Mouse (Mus musculus) gastrocnemius, postnatal 14 days (tissue): ENCODE measurements around the gene Acta2. TPM values are rescaled to one million over a fixed set of nuclear protein-coding genes. Genes with fewer than 3 reads are reported as not detected.
"Not testable (repeated sequence)": the region's sequence is repeated elsewhere in the genome, so short reads cannot be mapped to it uniquely, and the experiment has no call there.

ENCODE experiments used
- DNase-seq: peaks from one replicate; pipeline ENCODE4 v3.0.0; 2021; ENCODE audit warnings: mixed read lengths
- intact Hi-C: fragments of 180-260 bp; cut with DNase I; formaldehyde crosslinking; loops from one replicate; pipeline ENCODE4 v1.15.1; 2025; ENCODE audit warnings: low total_unique reads
- total RNA-seq, 2 experiments: library from RNA; stranded (reverse); gene quantifications; 2 replicates each; pipeline ENCODE4 v1.2.3; 2021

The Acta2 gene
- total RNA-seq, 2 experiments from 2014 or later = 433 to 628 TPM

DNA sequence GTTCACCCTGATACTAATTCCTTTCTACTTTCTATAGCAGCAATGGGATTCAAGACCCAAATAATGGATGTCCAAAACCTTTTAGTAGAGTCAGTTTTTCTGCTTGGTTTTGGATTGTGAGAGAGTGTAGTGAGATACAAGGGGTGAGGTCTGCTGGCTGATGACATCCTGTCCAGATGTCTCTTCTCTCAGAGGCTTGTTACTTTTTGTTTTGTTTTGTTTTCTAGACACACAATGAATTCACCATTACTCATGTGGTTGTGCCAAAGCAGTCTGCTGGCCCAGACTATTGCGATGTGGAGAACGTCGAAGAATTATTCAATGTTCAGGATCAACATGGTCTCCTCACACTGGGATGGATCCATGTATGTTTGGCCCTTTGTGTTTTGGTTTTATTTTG, 19.3 kb downstream of the Acta2 start:
- intact Hi-C loops = no loop called here
- DNase-seq = no peak

- intact Hi-C loops = no loop called here
- DNase-seq = peak; percentile 77
Observed at GRCm38 (mm10) chr19:34233944-34234343, 21.4 kb downstream of the Acta2 start.

DNA sequence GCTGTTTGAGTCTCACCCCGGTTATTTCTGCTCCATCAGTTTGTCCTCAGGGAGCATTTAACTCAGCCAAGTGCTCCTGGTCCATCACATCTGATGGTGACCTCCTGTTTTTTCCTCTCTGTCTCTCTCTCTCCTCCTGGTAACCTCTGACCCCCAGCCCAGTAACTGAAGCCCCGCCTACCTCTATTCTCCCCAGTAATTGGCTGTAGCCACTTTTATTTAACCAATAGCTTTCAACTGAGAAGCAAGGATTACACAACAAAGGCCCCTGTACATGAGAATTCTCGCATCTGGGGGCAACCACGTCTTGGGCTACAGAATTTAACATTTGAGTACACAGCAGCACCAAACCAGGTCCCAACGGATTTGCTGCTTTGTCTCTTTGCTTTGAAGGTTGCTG, 23.1 kb downstream of the Acta2 start:
- DNase-seq = no peak
- intact Hi-C loops = no loop called here

GRCm38 (mm10) chr19:34231596-34231995, 23.8 kb downstream of the Acta2 start:
- no peak for DNase-seq
- intact Hi-C loops = no loop called here

GRCm38 (mm10) chr19:34222805-34223204, 32.6 kb downstream of the Acta2 start:
- intact Hi-C loops = no loop called here
- DNase-seq = no peak

GRCm38 (mm10) chr19:34220732-34221380, 34.5 kb downstream of the Acta2 start:
- intact Hi-C loops = no loop called here
- DNase-seq = no peak

DNA sequence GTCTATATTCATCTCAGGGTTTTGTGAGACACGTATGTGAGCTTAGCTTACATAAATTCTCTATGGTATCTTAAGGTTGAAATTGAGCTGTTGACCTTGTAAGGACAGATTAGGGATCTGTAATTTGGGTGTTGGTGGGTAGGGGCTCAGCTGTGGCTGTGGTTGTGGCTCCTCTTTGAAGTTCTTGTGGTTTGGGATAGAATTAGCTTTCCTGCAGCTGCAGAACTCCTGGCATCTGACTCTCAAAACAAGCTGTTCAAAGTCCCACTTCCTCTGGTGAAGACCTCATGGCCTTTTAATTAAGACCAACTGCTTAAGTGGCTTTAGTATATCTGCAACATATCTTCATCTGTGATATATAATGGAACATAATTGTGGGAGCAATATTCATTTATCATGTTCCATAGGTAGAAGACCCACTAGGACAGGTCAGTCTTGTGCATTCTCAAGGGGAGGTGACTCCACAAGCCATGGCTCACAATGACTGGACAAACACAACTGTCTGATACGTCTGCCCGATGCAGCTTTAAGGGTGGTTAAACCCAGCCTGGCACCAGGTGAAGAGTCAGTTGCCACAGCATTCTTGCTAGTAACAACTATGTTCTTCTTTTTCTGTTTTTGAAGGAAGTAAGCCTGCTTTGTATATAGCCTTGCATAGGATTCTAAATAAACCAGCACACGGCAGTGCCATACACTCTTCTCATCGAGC, 36.0 kb downstream of the Acta2 start:
- DNase-seq = no peak
- intact Hi-C loops = no loop called here

GRCm38 (mm10) chr19:34217761-34218160, 37.6 kb downstream of the Acta2 start:
- no peak for DNase-seq
- intact Hi-C loops = no loop called here

- DNase-seq = no peak
- intact Hi-C loops = no loop called here
Observed at GRCm38 (mm10) chr19:34216956-34217355, 38.4 kb downstream of the Acta2 start.

GRCm38 (mm10) chr19:34214136-34214535, 41.3 kb downstream of the Acta2 start:
- intact Hi-C loops = no loop called here
- no peak for DNase-seq

DNA sequence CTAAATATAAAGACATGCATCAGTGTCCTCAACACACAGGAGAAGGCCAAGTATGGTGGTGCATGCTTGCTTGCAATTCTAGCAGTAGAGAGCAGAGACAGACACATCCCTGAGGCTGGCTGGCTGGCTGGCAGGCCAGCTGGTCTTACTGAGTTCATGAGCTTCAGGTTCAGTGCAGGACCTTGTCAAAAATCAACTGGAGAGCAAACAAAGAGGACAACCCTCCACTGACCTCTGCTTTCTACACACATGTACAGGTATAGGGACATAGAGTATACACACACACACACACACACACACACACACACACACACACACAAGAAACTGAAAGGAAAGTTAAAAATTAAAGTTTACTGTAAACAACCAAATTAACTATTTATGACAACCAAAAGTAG, 42.1 kb downstream of the Acta2 start:
- intact Hi-C loops = no loop called here
- no peak for DNase-seq

GRCm38 (mm10) chr19:34212489-34213250, 42.7 kb downstream of the Acta2 start:
- intact Hi-C loops = no loop called here
- DNase-seq = no peak

DNA sequence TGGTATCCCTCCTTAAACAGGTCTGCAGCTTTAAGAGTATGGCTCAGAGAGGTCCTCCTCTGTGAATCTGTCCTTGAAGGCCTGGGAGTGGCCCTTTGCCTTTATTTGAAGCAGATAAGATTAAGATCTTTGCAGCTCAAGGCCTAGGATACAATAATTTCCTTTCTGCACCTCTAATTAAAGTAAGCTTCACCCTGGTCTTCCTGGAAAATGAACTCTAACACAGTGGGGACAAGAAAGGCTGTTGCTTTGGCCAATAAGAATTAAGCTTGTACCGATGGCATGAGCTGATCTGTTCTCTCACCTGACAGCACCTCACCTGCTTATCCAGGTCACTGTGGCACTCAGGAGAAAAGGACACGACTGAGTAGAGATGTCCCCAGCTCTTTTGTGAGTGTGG, 44.5 kb downstream of the Acta2 start:
- no peak for DNase-seq
- intact Hi-C loops = no loop called here

- intact Hi-C loops = no loop called here
- no peak for DNase-seq
Observed at GRCm38 (mm10) chr19:34209930-34210581, 45.3 kb downstream of the Acta2 start.

GRCm38 (mm10) chr19:34209031-34209430, 46.4 kb downstream of the Acta2 start:
- intact Hi-C loops = no loop called here
- DNase-seq = no peak

- no peak for DNase-seq
- intact Hi-C loops = no loop called here
Observed at GRCm38 (mm10) chr19:34206760-34207440, 48.5 kb downstream of the Acta2 start.

DNA sequence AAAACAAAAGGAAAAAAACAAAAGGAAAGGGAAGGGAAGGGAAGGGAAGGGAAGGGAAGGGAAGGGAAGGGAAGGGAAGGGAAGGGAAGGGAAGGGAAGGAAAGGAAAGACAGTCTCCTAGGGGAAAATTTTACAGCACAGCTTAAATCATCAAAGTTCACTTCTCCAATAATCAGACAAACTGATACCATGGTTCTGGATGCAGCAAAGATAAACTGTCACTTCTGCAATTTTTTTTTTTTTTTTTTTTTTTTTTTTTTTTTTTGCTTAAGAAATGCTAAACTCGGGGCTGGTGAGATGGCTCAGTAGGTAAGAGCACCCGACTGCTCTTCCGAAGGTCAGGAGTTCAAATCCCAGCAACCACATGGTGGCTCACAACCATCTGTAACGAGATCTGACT, 49.3 kb downstream of the Acta2 start:
- DNase-seq, intact Hi-C loops: not testable (repeated sequence)

DNA sequence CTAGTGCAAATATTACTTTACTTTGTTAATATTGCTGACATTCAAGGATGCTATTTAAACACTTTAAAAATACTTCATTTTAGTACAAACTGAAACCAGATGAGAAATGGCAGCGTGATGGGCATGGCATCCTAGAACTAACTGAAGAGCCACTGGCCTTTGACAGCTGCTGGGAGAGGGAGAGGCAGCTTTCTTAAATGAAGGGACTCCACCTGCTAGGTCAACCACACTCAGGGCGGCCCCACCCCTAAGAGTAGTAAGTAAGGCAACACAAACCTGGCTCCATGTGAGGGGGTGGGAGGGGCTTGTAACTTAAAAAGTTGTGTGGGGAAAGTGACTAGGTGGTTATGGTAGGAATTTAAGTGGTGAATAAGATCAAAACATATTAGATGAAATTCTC, 52.7 kb downstream of the Acta2 start:
- intact Hi-C loops = no loop called here
- DNase-seq = no peak

DNA sequence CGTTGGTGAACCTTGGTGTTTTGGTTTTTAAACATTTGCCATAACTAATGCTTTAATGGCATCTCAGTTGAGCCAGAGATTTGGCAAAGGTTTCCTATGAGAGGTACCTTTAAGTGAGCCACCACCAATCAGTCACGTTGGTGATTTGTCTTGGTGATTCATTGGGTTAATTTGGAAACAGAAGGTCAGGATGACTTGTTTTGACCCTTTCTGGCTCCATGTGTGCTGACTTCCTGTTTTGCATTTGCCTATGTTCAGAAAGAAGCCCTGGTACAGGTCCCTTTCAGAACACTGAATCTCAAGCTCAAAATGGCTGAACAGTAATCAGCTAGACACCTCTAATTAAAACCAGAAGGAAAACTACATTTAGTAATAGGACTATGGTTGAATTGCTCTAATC, 55.9 kb downstream of the Acta2 start:
- no peak for DNase-seq
- intact Hi-C loops = no loop called here

- intact Hi-C loops = no loop called here
- DNase-seq = no peak
Observed at GRCm38 (mm10) chr19:34198901-34199300, 56.5 kb downstream of the Acta2 start.
